Mouse (Mus musculus) adrenal gland, adult (tissue): ENCODE results near the gene Dbf4.

Experiments
- DNase-seq, 2 experiments: peaks; one replicate each; pipeline ENCODE4 v3.0.0; 2022 to 2023; ENCODE audit warnings: low spot score in 1 of 2; ENCODE audit not compliant: inconsistent age in 2 of 2

The Dbf4 gene

DNA sequence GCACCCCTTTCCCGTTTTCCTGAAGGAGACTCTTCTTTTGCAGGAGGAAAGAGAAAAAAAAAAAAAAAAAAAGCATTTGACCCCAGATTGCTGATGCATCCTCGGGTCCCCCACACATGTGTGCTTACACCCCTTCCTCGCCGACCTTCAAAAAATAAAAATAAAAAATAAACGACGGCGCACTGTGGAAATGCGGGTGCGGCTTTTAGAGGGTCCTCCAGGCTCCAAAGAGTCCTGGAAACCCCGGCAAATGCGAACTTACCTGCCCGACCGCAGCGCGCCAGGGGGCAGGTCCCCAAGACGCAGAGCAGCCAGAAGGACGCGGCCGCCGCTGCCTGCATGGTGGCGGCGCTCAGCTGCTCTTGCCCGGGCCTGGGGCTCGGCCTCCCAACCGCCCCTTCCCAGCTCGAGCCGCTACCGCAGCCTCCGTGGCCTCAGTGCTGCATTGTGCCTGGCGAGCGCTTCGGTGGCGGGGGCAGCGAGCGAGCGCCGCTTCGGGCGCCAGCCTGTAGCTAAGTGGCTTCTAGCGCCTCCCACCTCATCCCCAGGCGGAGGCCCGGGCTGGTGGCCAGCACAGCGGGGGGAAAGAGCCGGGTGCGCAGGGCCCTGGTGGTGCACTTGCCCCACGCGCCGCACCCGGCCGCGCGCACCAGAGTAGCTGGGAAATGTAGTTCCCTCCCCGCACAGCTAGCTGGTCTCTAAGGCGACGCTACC is 54.7 kb downstream of the Dbf4 start, which contains the start of gene Adam22:
Gene Adam22 (minus strand): TSS at position 547 of the 714 bp plus-strand sequence.
- DNase-seq: peak; percentile 75 to 85

DNA sequence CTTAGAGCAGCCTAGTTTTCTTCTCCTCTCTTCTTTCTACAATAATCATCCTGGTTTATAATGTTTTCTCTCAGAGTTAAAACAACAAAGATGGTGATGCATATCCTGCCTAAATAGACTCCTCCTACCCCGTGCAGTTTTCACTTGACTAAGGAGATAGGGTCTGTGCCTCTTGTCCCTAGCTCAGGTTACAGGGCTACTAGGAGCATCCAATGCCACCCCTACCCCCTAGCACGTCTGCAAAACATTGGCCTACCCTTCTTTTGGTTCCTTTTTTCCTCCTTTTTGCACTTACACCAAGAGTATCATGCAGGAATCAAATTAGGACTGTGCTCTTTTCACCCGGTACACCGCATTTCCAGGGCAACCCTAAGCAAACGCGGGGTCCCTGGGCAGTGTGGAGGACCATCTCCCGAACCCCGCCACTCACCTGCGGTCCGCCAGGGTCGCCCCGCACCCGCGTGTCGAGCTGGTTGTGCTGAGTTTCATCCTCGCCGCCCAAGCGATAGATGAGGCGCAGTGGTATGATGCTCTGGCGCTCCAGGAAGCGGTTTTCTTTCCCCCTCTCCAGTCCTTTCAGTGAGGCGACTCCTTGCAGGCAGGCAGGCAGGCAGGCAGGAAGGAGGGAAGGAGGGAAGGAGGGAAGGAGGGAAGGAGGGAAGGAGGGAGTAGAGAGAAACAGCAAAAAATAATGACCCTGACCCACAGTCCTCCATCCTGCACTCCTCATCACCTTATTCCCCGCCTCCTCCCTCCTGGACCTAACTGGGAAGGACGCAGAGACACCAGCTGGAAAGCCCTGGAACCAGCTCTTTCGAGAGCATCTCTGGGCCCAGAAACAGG is 55.5 kb downstream of the Dbf4 start:
- DNase-seq: peak in 1 of 2 experiments; percentile 31

- DNase-seq: peak in 1 of 2 experiments; percentile 24
These were observed 60.2 kb downstream of the Dbf4 start for GRCm38 (mm10) chr5:8362361-8362760.

GRCm38 (mm10) chr5:8357677-8358076 is 64.8 kb downstream of the Dbf4 start:
- DNase-seq: no peak

DNA sequence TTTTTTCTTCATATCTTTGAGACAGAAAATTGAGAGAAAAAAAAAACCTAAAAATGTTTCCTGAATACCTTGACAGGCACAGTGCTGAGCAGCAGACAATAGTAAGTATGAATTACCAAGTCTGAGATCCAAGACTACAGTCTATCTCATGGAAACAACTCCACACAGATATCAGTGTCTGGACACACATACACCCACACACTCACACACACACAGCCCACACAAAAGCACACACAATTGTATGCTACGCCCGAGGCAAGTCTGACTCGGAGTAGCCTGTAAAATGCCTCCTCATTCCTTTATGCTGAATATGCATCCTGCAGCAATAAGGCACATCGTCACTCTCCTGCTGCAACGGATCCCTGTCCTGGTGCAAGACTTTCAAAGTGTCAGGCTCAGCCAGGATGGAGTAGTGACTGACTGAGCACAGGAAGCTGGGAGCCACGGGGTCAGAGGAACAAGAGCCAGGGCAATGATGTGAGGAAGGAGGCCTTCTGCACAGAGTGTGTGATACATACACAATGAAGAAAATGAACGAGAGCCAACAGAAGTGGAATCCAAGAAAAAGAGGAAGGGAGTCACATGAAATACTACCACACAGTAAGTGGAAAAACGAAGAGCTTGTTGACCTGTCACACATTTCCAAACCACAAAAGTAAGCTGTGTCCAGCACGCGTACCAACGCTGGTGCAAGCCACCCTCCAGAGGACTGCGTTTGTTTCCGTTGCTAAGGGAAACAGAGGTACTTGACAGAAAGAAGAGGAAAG is 65.4 kb downstream of the Dbf4 start:
- DNase-seq: peak; percentile 15 to 38

GRCm38 (mm10) chr5:8356326-8356725 is 66.2 kb downstream of the Dbf4 start:
- DNase-seq: peak; percentile 36 to 78

- DNase-seq: no peak
These were observed 73.0 kb downstream of the Dbf4 start for GRCm38 (mm10) chr5:8349557-8349956.
